Mouse (Mus musculus): ENCODE results near the gene Ubfd1. TPM values are rescaled to one million over a fixed set of nuclear protein-coding genes. Genes with fewer than 3 reads are reported as not detected.

Gene Ubfd1
- polyA plus RNA-seq, 1 experiment from 2014 or later, result 59.7 TPM

DNA sequence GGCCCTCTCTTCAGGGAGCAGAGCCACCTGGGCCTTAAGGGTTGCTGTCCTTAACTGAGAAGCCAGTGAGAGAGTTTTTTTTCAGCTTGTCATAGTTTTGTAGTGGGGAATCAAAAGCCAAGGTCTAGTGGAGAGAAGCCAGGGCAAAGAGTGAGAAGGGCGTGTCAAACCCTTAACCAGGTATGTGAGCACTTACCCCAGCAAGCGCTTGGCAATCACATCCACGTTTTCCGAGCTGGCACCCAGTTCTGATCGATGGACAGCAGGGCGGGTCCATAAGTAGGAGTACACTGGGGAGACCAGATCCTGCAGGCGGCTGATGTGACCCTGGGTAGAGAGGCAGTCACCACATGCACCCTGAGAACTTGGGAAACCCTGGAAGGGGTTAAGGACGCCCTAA is 22.9 kb upstream of the Ubfd1 start:
- 88% methylated on average over 8 of the region's 8 CpGs for WGBS
- H3K9ac ChIP-seq (ENCODE audit: low read depth, low read length), result no peak overlapping the region
- H3K4me3 ChIP-seq (ENCODE audit: low read depth, low read length), result no peak overlapping the region
- no peaks in the 10 kb centered on the region for H3K27me3 ChIP-seq (replicated peaks; ENCODE audit: control insufficient read depth, insufficient read depth, low read length)
- H3K36me3 ChIP-seq (ENCODE audit: control insufficient read depth, insufficient read depth, low read length), result peaks cover 18% of the 10 kb centered on the region; the same call in 1 of the 2 replicates
- ATAC-seq (replicated peaks; ENCODE audit: low FRiP score) (no peak), DNase-seq (ENCODE audit: low spot score) (no peak)
- peaks cover 29% of the 10 kb centered on the region for H3K4me1 ChIP-seq (replicated peaks; ENCODE audit: control insufficient read depth, insufficient read depth, low read length)
- H3K27ac ChIP-seq (ENCODE audit: low read depth, low read length), result no peak overlapping the region
- H3K9me3 ChIP-seq (ENCODE audit: control insufficient read depth, low read length), result no peaks in the 10 kb centered on the region
- no peak overlapping the region for H3K4me2 ChIP-seq

DNA sequence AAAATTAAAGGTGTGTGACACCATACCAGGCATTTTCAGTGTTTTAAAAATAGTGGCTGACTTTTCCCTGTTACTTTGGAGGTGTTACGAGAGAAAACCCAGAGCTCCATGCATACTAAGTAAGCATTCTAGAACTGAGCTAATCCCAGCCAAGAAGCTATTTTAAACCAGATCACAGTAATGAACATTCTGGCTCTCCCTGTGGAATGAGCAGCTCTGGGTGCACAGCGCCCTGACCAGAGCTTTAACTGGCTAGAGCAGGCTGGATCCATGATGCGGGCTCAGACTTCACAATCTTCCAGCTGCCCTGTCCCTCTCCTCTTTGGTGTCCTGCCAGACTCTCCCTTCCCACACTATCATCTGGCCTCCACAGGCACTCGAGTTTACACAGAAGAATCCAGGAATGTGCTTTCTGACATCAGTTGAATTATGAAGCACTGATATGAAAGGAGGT is 21.8 kb upstream of the Ubfd1 start:
- H3K9me3 ChIP-seq (ENCODE audit: control insufficient read depth, low read length), result no peaks in the 10 kb centered on the region
- H3K36me3 ChIP-seq (ENCODE audit: control insufficient read depth, insufficient read depth, low read length), result peaks cover 13% of the 10 kb centered on the region; the same call in 1 of the 2 replicates
- H3K9ac ChIP-seq (ENCODE audit: low read depth, low read length), result no peak overlapping the region
- ATAC-seq (replicated peaks; ENCODE audit: low FRiP score) (peak; percentile 35), DNase-seq (ENCODE audit: low spot score) (no peak)
- H3K4me1 ChIP-seq (replicated peaks; ENCODE audit: control insufficient read depth, insufficient read depth, low read length), result peaks cover 29% of the 10 kb centered on the region
- no peaks in the 10 kb centered on the region for H3K27me3 ChIP-seq (replicated peaks; ENCODE audit: control insufficient read depth, insufficient read depth, low read length)
- H3K4me3 ChIP-seq (ENCODE audit: low read depth, low read length), result no peak overlapping the region
- peak overlapping the region; percentile 2; the same call in 1 of the 2 replicates for H3K4me2 ChIP-seq
- 64% methylated on average over 4 of the region's 4 CpGs for WGBS
- H3K27ac ChIP-seq (ENCODE audit: low read depth, low read length), result peak overlapping the region; percentile 61

DNA sequence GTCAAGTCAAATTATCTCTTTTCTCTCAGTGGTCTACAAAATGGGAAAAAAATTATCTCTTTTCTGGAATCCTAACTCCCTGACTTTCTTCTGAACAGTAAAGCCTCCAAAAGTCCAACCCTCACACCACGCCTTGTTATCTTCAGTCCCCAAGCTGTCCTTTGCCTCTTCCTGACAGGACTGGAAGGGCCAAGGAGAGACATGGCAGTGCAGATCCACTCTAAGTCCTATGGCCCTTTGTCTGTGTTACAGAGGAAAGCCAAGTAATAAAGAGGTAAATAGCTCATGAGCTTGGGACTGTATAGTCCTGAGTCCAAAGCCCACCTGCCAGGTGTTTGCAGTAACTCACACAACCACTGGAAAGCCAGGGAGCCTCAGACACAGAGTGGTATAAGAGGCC is 21.3 kb upstream of the Ubfd1 start:
- ATAC-seq (replicated peaks; ENCODE audit: low FRiP score), result peak; percentile 50; the same call in 1 of the 2 replicates
- H3K36me3 ChIP-seq (ENCODE audit: control insufficient read depth, insufficient read depth, low read length), result peaks cover 13% of the 10 kb centered on the region; the same call in 1 of the 2 replicates

DNA sequence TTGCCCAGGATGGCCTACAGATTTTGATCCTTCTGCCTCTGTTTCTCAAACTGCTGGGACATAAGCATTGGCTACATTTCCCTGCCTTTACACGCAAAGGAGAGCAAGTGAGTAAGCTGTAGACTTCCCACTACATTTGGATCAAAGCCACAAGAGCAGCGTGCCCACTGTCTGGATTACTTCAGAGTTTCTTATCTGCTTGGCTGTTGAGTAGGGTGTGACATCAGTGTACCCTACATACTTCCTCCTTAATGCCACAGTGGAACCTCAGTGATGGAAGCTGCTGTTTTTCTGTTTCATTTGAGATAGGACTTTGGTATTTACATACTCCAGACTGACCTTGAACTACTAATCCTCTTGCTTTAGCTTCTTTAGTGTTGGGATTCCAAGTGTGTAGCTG is 20.2 kb upstream of the Ubfd1 start:
- Histone ChIP-seq H3K27ac (ENCODE audit: low read depth, low read length) (no peak overlapping the region; the same call in 1 of the 2 replicates), H3K4me1 (replicated peaks; ENCODE audit: control insufficient read depth, insufficient read depth, low read length) (peaks cover 29% of the 10 kb centered on the region), H3K36me3 (ENCODE audit: control insufficient read depth, insufficient read depth, low read length) (peaks cover 16% of the 10 kb centered on the region; the same call in 1 of the 2 replicates), H3K27me3 (replicated peaks; ENCODE audit: control insufficient read depth, insufficient read depth, low read length) (no peaks in the 10 kb centered on the region), H3K9ac (ENCODE audit: low read depth, low read length) (no peak overlapping the region), H3K4me2 (no peak overlapping the region), H3K4me3 (ENCODE audit: low read depth, low read length) (no peak overlapping the region), H3K9me3 (ENCODE audit: control insufficient read depth, low read length) (no peaks in the 10 kb centered on the region)
- DNase-seq (ENCODE audit: low spot score) (no peak), ATAC-seq (replicated peaks; ENCODE audit: low FRiP score) (peak; percentile 55; the same call in 1 of the 2 replicates)
- 37% methylated on average over 2 of the region's 2 CpGs for WGBS

More for the DNA sequence above, 21.3 kb upstream of the Ubfd1 start:
- Histone ChIP-seq H3K9ac (ENCODE audit: low read depth, low read length) (no peak overlapping the region), H3K27me3 (replicated peaks; ENCODE audit: control insufficient read depth, insufficient read depth, low read length) (no peaks in the 10 kb centered on the region), H3K4me3 (ENCODE audit: low read depth, low read length) (no peak overlapping the region), H3K27ac (ENCODE audit: low read depth, low read length) (peak overlapping the region; percentile 61), H3K4me2 (no peak overlapping the region; the same call in 1 of the 2 replicates), H3K9me3 (ENCODE audit: control insufficient read depth, low read length) (no peaks in the 10 kb centered on the region), H3K4me1 (replicated peaks; ENCODE audit: control insufficient read depth, insufficient read depth, low read length) (peaks cover 29% of the 10 kb centered on the region)
- DNase-seq (ENCODE audit: low spot score), result no peak
- 29% methylated on average over 1 of the region's 1 CpGs for WGBS

DNA sequence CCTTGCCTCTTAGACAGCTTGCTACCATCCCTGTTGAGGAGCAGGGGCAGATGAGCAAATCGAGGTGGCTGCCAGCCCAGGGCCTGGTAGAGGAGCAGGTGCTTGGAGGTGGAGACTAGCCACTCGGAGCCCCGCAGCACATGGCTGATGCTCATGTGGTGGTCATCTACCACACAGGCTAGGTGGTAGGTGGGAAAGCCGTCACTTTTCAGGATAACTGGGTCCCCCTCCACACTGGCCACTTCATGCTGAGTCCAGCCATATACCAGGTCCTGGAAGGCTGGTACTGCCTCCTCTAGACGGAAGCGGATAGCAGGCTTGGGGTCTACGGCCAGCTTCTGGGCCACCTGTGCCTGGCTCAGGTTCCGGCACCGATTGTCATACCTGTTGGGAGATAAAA is 18.8 kb upstream of the Ubfd1 start:
- H3K4me1 ChIP-seq (replicated peaks; ENCODE audit: control insufficient read depth, insufficient read depth, low read length), result peaks cover 29% of the 10 kb centered on the region
- DNase-seq (ENCODE audit: low spot score) (no peak), ATAC-seq (replicated peaks; ENCODE audit: low FRiP score) (no peak)
- WGBS, result 94% methylated on average over 9 of the region's 9 CpGs
- no peaks in the 10 kb centered on the region for H3K9me3 ChIP-seq (ENCODE audit: control insufficient read depth, low read length)
- no peak overlapping the region for H3K4me2 ChIP-seq
- no peak overlapping the region for H3K4me3 ChIP-seq (ENCODE audit: low read depth, low read length)
- H3K36me3 ChIP-seq (ENCODE audit: control insufficient read depth, insufficient read depth, low read length), result peaks cover 12% of the 10 kb centered on the region; the same call in 1 of the 2 replicates
- no peaks in the 10 kb centered on the region for H3K27me3 ChIP-seq (replicated peaks; ENCODE audit: control insufficient read depth, insufficient read depth, low read length)
- no peak overlapping the region for H3K27ac ChIP-seq (ENCODE audit: low read depth, low read length)
- H3K9ac ChIP-seq (ENCODE audit: low read depth, low read length), result no peak overlapping the region

DNA sequence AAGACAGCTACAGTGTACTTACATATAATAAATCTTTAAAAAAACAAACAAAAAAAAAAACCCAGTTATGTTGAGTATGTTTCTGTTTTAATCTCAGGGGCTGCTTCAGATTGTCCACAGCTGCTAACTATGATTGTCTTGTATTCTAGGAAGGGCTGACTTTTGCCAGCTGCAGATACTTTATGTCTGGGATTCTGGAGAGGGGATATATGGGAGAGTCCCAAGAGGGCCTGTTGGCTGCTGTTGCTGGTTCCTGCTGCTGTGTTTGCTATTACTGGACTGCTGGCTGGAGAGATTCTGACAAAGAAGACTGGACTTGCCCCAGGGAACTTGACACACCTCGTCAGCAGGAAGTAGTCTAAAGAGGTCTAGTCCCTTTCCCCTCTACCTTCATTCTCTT is 16.1 kb upstream of the Ubfd1 start:
- Histone ChIP-seq H3K9me3 (ENCODE audit: control insufficient read depth, low read length) (no peaks in the 10 kb centered on the region), H3K4me2 (no peak overlapping the region), H3K36me3 (ENCODE audit: control insufficient read depth, insufficient read depth, low read length) (peaks cover 21% of the 10 kb centered on the region), H3K27me3 (replicated peaks; ENCODE audit: control insufficient read depth, insufficient read depth, low read length) (no peaks in the 10 kb centered on the region), H3K27ac (ENCODE audit: low read depth, low read length) (no peak overlapping the region), H3K4me1 (replicated peaks; ENCODE audit: control insufficient read depth, insufficient read depth, low read length) (peaks cover 17% of the 10 kb centered on the region), H3K9ac (ENCODE audit: low read depth, low read length) (no peak overlapping the region), H3K4me3 (ENCODE audit: low read depth, low read length) (no peak overlapping the region)
- no peak for DNase-seq (ENCODE audit: low spot score)
- ATAC-seq (replicated peaks; ENCODE audit: low FRiP score), result no peak
- WGBS, result 83% methylated on average over 1 of the region's 1 CpGs

DNA sequence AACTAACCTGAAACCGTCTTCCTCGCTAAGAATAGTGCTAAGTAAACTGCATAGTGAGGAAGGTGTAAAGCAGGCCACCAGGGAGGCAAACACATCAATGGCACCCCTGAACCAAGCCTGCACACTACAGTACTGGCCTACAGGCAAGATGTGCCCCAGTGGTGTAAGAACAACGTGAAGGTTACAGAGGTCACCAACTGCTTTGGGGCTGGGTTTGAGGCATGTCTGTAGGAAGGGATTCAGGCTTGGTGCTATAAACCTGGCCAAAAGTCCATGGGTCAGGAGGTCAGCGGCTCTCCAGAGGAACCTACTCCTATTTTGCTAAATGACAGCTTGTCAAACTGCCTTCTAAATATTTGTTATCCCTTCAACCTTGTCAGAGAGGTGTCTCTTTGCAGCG is 10.3 kb upstream of the Ubfd1 start:
- Histone ChIP-seq H3K4me3 (ENCODE audit: low read depth, low read length) (no peak overlapping the region), H3K4me1 (replicated peaks; ENCODE audit: control insufficient read depth, insufficient read depth, low read length) (no peaks in the 10 kb centered on the region), H3K36me3 (ENCODE audit: control insufficient read depth, insufficient read depth, low read length) (peaks cover 18% of the 10 kb centered on the region), H3K27me3 (replicated peaks; ENCODE audit: control insufficient read depth, insufficient read depth, low read length) (no peaks in the 10 kb centered on the region), H3K27ac (ENCODE audit: low read depth, low read length) (no peak overlapping the region), H3K9me3 (ENCODE audit: control insufficient read depth, low read length) (no peaks in the 10 kb centered on the region), H3K4me2 (no peak overlapping the region), H3K9ac (ENCODE audit: low read depth, low read length) (no peak overlapping the region)
- ATAC-seq (replicated peaks; ENCODE audit: low FRiP score) (no peak; the same call in 1 of the 2 replicates), DNase-seq (ENCODE audit: low spot score) (no peak)
- 81% methylated on average over 5 of the region's 5 CpGs for WGBS

DNA sequence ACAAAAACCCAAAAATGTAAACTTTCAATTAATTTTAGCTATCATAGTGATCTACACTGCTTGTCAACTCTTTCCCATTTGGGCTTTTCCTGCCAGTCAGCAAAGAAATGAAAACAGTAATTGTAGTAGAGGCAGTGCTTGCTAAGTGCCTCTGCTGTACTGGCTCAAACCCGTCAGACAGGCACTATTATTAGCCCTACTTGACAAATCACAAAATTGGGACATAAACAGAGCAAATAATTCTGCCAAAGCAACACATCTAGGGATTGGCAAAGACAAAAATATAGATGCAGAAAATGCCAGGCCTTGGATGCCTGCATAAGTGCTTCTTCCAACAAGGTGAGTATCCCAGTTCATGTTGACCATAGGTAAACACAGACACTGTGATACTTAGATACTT is 1.3 kb upstream of the Ubfd1 start:
- ATAC-seq (replicated peaks; ENCODE audit: low FRiP score) (no peak), DNase-seq (ENCODE audit: low spot score) (no peak)
- H3K4me3 ChIP-seq (ENCODE audit: low read depth, low read length), result peak overlapping the region; percentile 100
- peak overlapping the region; percentile 98 for H3K9ac ChIP-seq (ENCODE audit: low read depth, low read length)
- 62% methylated on average over 1 of the region's 1 CpGs for WGBS
- H3K4me1 ChIP-seq (replicated peaks; ENCODE audit: control insufficient read depth, insufficient read depth, low read length), result peaks cover 24% of the 10 kb centered on the region
- peak overlapping the region; percentile 92; the same call in 1 of the 2 replicates for H3K27ac ChIP-seq (ENCODE audit: low read depth, low read length)
- peaks cover 12% of the 10 kb centered on the region for H3K36me3 ChIP-seq (ENCODE audit: control insufficient read depth, insufficient read depth, low read length)
- peak overlapping the region; percentile 94 for H3K4me2 ChIP-seq
- H3K27me3 ChIP-seq (replicated peaks; ENCODE audit: control insufficient read depth, insufficient read depth, low read length), result no peaks in the 10 kb centered on the region
- no peaks in the 10 kb centered on the region for H3K9me3 ChIP-seq (ENCODE audit: control insufficient read depth, low read length)

Data from liver, embryonic 11.5 days (tissue).